Mouse (Mus musculus) lung, adult 2 months (tissue): ENCODE measurements around the gene Axin1.

Experiments used
- CTCF ChIP-seq: fragments of 200-500 bp; IDR thresholded peaks from 2 replicates; pipeline ENCODE4 v1.5.1; 2011; ENCODE audit warnings: mild to moderate bottlenecking, low read length, control low read depth; ENCODE audit not compliant: insufficient read depth
- POLR2A ChIP-seq: fragments of 200-500 bp; IDR thresholded peaks from 2 replicates; pipeline ENCODE4 v1.6.1; 2011; ENCODE audit warnings: low read depth, mild to moderate bottlenecking, control low read depth, low read length, borderline replicate concordance; ENCODE audit errors: extremely low read depth

DNA sequence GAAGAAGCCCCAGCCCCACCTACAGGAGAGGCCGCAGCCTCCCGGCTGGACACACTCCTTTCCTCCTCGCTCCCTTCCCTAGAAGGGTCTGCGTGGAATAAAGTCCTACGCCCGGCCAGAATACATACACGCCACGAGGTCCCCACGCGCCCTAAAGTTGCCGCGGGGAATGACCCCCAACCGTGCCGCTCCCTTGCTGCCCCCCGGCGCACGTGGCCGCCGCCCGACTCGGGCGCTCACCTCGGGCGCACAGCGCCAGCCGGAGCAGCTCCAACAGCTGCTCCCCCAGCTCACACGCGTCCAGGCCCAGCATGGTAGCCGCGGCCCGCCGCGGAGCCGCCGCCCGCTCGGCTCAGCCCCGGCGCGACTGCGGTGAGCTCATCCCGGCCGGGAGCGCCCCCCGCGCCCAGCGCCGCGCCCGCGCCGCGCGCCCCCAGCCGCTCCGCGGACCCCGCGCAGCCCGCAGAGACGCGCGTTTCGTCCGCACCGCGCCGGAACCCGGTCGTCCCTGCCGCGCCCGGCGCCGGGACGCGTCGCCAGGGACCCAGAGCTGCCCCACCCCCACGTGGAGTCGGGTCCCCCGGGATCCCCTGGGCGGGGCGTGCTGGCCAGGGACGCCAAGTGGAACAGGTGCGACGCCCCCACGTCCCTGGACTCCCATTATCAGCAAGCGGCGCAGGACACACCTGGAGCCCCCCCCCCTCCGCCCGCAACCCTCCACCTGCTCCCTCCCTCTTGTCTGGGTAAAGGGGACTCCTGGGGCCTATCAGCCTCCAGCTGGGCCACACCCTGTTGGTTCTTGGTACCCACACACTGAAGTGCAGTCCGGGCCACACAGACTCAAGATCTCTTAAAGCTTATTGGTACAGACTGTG lies 62.6 kb downstream of the Axin1 start:
- TF ChIP-seq CTCF = no peak
- no peak for TF ChIP-seq POLR2A
